Mouse (Mus musculus) cerebellum, postnatal 25 days (tissue): ENCODE measurements at regions not wholly inside any gene's neighbourhood (a gene's known extent, or its start where the extent isn't known, plus 50 kb on each side); places are given as distances from the start of the nearest gene placed in this dataset.
"Not testable (repeated sequence)": the region's sequence is repeated elsewhere in the genome, so short reads cannot be mapped to it uniquely, and the experiment has no call there.

Experiments used
- DNase-seq, 2 experiments: peaks; one replicate each; pipeline ENCODE4 v3.0.0; 2021; ENCODE audit warnings: mixed read lengths in 2 of 2

GRCm38 (mm10) chr14:19327321-19327720, 91.4 kb downstream of the Gm21738 start:
- no peak for DNase-seq

GRCm38 (mm10) chr14:19311614-19312013, 107.1 kb downstream of the Gm21738 start:
- no peak for DNase-seq

GRCm38 (mm10) chr14:19302859-19303258, 115.9 kb downstream of the Gm21738 start:
- not testable (repeated sequence) for DNase-seq

- no peak for DNase-seq
Measured at GRCm38 (mm10) chr14:19279096-19279495, 139.6 kb downstream of the Gm21738 start.

- DNase-seq = peak; percentile 11 to 63
Measured at GRCm38 (mm10) chr14:19277777-19278385, 140.8 kb downstream of the Gm21738 start.
